Mouse (Mus musculus) liver, adult 2 months (tissue): ENCODE data around the gene Utrn.

Experiments used
- CTCF ChIP-seq: fragments of 200-500 bp; IDR thresholded peaks from 2 replicates; pipeline ENCODE4 v1.5.1; 2011; ENCODE audit warnings: low read depth, low read length, control low read depth
- POLR2A ChIP-seq: fragments of 200-500 bp; IDR thresholded peaks from 2 replicates; pipeline ENCODE4 v1.6.1; 2011; ENCODE audit warnings: low read length, control low read depth; ENCODE audit not compliant: insufficient read depth; ENCODE audit errors: extremely low read depth

GRCm38 (mm10) chr10:12722111-12722510 lies 147.1 kb downstream of the Utrn start:
- TF ChIP-seq CTCF (no peak), POLR2A (no peak)
